Mouse (Mus musculus): ENCODE data around the gene Hoxd13. TPM values are rescaled to one million over a fixed set of nuclear protein-coding genes. Genes with fewer than 3 reads are reported as not detected.
A peak's percentile ranks its signal among the peaks of the same experiment; 100 is the strongest.

Gene Hoxd13
- polyA plus RNA-seq, 1 experiment from 2014 or later = 1.0 TPM

DNA sequence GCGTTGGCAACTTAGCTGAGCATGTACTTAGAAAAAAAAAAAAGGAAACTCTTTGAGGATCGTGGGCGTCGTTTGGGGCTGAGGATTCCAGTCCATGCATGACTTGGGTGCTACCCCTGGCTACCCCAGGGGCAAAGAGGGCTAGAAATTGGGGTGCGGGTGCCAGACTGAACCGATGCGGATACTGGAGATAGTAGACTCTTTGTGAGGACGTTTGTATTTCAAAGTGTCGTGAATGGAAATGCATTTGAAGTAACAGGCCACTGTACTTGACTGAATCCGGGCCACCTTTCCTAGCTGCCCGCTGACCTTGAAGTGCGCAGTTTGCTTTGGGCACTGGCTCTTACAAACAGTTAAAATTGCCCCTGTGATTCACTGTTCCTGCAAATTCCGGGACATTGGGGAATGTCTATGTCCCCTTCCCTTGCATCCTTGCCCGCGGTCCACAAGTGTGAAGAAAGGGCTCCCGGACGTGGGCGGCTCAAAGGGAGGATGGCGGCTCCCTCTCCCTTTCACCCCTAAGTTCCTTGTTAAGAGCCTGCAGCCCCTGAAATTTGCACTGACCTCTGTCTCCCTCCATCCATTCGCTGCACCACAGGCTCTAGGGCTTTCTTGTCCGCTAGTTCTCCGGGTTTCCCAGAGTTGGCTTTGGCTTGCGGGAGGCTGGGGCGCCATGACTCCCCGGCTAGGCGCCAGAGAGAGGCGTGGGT is 19.0 kb downstream of the Hoxd13 start:
- Histone ChIP-seq H3K36me3 (ENCODE audit: control insufficient read depth, insufficient read depth, low read length) (no peaks in the 10 kb centered on the region), H3K4me3 (ENCODE audit: low read depth, low read length) (peak overlapping the region; percentile 35), H3K9me3 (ENCODE audit: control insufficient read depth, low read length) (no peaks in the 10 kb centered on the region), H3K4me1 (ENCODE audit: control insufficient read depth, insufficient read depth, low read length) (0 out of 2 replicates have a peak, but pooled peaks cover 3% of the 10 kb centered on the region), H3K4me2 (ENCODE audit: low read depth) (peak overlapping the region; percentile 38), H3K27ac (ENCODE audit: low read depth, low read length) (peak overlapping the region; percentile 11; the same call in 1 of the 2 replicates), H3K27me3 (ENCODE audit: control insufficient read depth, insufficient read depth, low read length) (peaks cover 92% of the 10 kb centered on the region), H3K9ac (ENCODE audit: low read length) (peak overlapping the region; percentile 60)
- WGBS = under 1% methylated on average over 27 of the region's 27 CpGs
- DNase-seq (ENCODE audit: low spot score) (peak; percentile 52), ATAC-seq (ENCODE audit: insufficient read depth, low FRiP score, low TSS enrichment) (no peak)

GRCm38 (mm10) chr2:74687698-74688555 is 19.8 kb downstream of the Hoxd13 start:
- no peaks in the 10 kb centered on the region for H3K36me3 ChIP-seq (ENCODE audit: control insufficient read depth, insufficient read depth, low read length)
- DNase-seq (ENCODE audit: low spot score) (peak; percentile 48), ATAC-seq (ENCODE audit: insufficient read depth, low FRiP score, low TSS enrichment) (no peak)
- peak overlapping the region; percentile 35 for H3K4me3 ChIP-seq (ENCODE audit: low read depth, low read length)
- no peaks in the 10 kb centered on the region for H3K9me3 ChIP-seq (ENCODE audit: control insufficient read depth, low read length)
- peak overlapping the region; percentile 38 for H3K4me2 ChIP-seq (ENCODE audit: low read depth)
- H3K27ac ChIP-seq (ENCODE audit: low read depth, low read length) = peak overlapping the region; percentile 11; the same call in 1 of the 2 replicates
- WGBS = under 1% methylated on average over 31 of the region's 31 CpGs
- H3K27me3 ChIP-seq (ENCODE audit: control insufficient read depth, insufficient read depth, low read length) = peaks cover 92% of the 10 kb centered on the region
- peak overlapping the region; percentile 60 for H3K9ac ChIP-seq (ENCODE audit: low read length)
- H3K4me1 ChIP-seq (ENCODE audit: control insufficient read depth, insufficient read depth, low read length) = 0 out of 2 replicates have a peak, but pooled peaks cover 3% of the 10 kb centered on the region

DNA sequence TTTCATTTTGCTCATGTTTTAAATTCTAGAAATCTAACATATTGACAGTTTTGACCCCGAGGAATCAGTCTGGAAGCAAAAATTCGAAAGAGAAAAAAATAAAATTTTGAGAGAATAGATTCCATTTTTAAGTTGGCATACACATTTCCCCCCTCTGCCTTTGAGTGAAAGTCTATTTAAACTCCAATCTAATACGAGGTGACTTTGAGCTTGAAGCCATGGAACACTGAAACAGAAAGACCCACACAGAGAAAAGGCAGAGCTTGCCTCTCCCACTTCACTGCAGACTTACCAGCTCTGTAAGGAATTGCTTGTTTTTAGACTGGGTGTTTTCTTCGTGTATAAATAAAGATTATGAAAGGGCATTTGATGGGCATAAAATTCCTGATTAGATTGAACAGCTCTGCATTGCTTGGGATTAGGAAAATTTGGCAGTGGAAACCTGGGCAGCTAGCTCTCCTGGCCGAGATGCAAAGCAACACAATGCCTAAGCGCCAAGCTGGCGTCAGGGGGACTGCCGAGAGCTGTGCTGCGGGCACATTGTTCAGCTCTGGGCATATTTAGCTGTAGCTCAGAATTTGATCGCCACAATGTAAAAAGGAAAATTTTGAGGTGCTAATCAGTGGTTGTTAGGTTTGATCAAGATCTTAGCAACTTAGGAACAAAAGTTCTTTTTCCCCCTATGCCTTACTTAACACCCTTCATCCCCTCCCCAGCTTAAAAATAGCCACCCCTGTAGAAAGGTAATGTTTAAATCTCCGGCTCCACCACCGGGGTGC is 20.9 kb downstream of the Hoxd13 start:
- H3K9ac ChIP-seq (ENCODE audit: low read length) = peak overlapping the region; percentile 65

GRCm38 (mm10) chr2:74689574-74690337 is 21.6 kb downstream of the Hoxd13 start:
- peak overlapping the region; percentile 85 for H3K27ac ChIP-seq (ENCODE audit: low read depth, low read length)
- H3K4me3 ChIP-seq (ENCODE audit: low read depth, low read length) = peak overlapping the region; percentile 22
- ATAC-seq (ENCODE audit: insufficient read depth, low FRiP score, low TSS enrichment) (no peak), DNase-seq (ENCODE audit: low spot score) (peak; percentile 57)
- H3K4me2 ChIP-seq (ENCODE audit: low read depth) = peak overlapping the region; percentile 38
- H3K36me3 ChIP-seq (ENCODE audit: control insufficient read depth, insufficient read depth, low read length) = no peaks in the 10 kb centered on the region
- H3K9ac ChIP-seq (ENCODE audit: low read length) = peak overlapping the region; percentile 65
- WGBS = under 1% methylated on average over 24 of the region's 24 CpGs
- H3K4me1 ChIP-seq (ENCODE audit: control insufficient read depth, insufficient read depth, low read length) = 0 out of 2 replicates have a peak, but pooled peaks cover 3% of the 10 kb centered on the region
- peaks cover 91% of the 10 kb centered on the region for H3K27me3 ChIP-seq (ENCODE audit: control insufficient read depth, insufficient read depth, low read length)
- no peaks in the 10 kb centered on the region for H3K9me3 ChIP-seq (ENCODE audit: control insufficient read depth, low read length)

More for the DNA sequence above, 20.9 kb downstream of the Hoxd13 start:
- H3K9me3 ChIP-seq (ENCODE audit: control insufficient read depth, low read length) = no peaks in the 10 kb centered on the region
- no peak for ATAC-seq (ENCODE audit: insufficient read depth, low FRiP score, low TSS enrichment)
- peak; percentile 41 for DNase-seq (ENCODE audit: low spot score)
- peaks cover 92% of the 10 kb centered on the region for H3K27me3 ChIP-seq (ENCODE audit: control insufficient read depth, insufficient read depth, low read length)
- peak overlapping the region; percentile 22 for H3K4me3 ChIP-seq (ENCODE audit: low read depth, low read length)
- no peaks in the 10 kb centered on the region for H3K36me3 ChIP-seq (ENCODE audit: control insufficient read depth, insufficient read depth, low read length)
- peak overlapping the region; percentile 85 for H3K27ac ChIP-seq (ENCODE audit: low read depth, low read length)
- WGBS = 4% methylated on average over 12 of the region's 12 CpGs
- 0 out of 2 replicates have a peak, but pooled peaks cover 3% of the 10 kb centered on the region for H3K4me1 ChIP-seq (ENCODE audit: control insufficient read depth, insufficient read depth, low read length)
- peak overlapping the region; percentile 38 for H3K4me2 ChIP-seq (ENCODE audit: low read depth)

- Histone ChIP-seq H3K27ac (ENCODE audit: low read depth, low read length) (peak overlapping the region; percentile 85; the same call in 1 of the 2 replicates), H3K4me3 (ENCODE audit: low read depth, low read length) (peak overlapping the region; percentile 46), H3K4me1 (ENCODE audit: control insufficient read depth, insufficient read depth, low read length) (0 out of 2 replicates have a peak, but pooled peaks cover 3% of the 10 kb centered on the region), H3K27me3 (ENCODE audit: control insufficient read depth, insufficient read depth, low read length) (peaks cover 90% of the 10 kb centered on the region), H3K9ac (ENCODE audit: low read length) (peak overlapping the region; percentile 65), H3K9me3 (ENCODE audit: control insufficient read depth, low read length) (no peaks in the 10 kb centered on the region), H3K36me3 (ENCODE audit: control insufficient read depth, insufficient read depth, low read length) (no peaks in the 10 kb centered on the region), H3K4me2 (ENCODE audit: low read depth) (peak overlapping the region; percentile 65)
- no peak for DNase-seq (ENCODE audit: low spot score)
- no peak for ATAC-seq (ENCODE audit: insufficient read depth, low FRiP score, low TSS enrichment)
- WGBS = 8% methylated on average over 8 of the region's 8 CpGs
Observed at GRCm38 (mm10) chr2:74690338-74690716, 22.2 kb downstream of the Hoxd13 start.

GRCm38 (mm10) chr2:74691022-74691951 is 23.2 kb downstream of the Hoxd13 start, which contains the start of gene Hoxd10:
Hoxd10 (plus strand) TSS chr2:74691924.
- peak within 1 kb of the TSS; percentile 65 for H3K4me2 ChIP-seq (ENCODE audit: low read depth)
- H3K27me3 ChIP-seq (ENCODE audit: control insufficient read depth, insufficient read depth, low read length) = peaks cover 90% of the 10 kb centered on the region
- H3K4me1 ChIP-seq (ENCODE audit: control insufficient read depth, insufficient read depth, low read length) = 0 out of 2 replicates have a peak, but pooled peaks cover 3% of the 10 kb centered on the region
- WGBS = under 1% methylated on average over 56 of the region's 56 CpGs
- no peaks in the 10 kb centered on the region for H3K36me3 ChIP-seq (ENCODE audit: control insufficient read depth, insufficient read depth, low read length)
- no peaks in the 10 kb centered on the region for H3K9me3 ChIP-seq (ENCODE audit: control insufficient read depth, low read length)
- H3K4me3 ChIP-seq (ENCODE audit: low read depth, low read length) = peak within 1 kb of the TSS; percentile 46
- ATAC-seq (ENCODE audit: insufficient read depth, low FRiP score, low TSS enrichment) (peak; percentile 90), DNase-seq (ENCODE audit: low spot score) (peak; percentile 87)
- H3K9ac ChIP-seq (ENCODE audit: low read length) = peak within 1 kb of the TSS; percentile 69
- H3K27ac ChIP-seq (ENCODE audit: low read depth, low read length) = peak within 1 kb of the TSS; percentile 72

All from neural tube, embryonic 11.5 days (tissue).